ENCODE assay signal across 8 mouse cellular contexts in genomic region chr9:45677236-45677781, GRCm38 (mm10).
DNase-seq lines count a peak whose midpoint lies in the region; ATAC-seq lines count a peak whose summit lies in the region.
"Had no signal": no experiment of that assay in that cellular context is flagged by ENCODE, and none has a peak within 500 bp of the region (broad histone marks: within the 10 kb centered on the region; RNA-seq: fewer than 3 reads in every experiment).

No protein-coding gene starts in this region.

- ATAC-seq in forebrain, embryonic 16.5 days, result peak; percentile 65
- ATAC-seq in hindbrain, embryonic 12.5 days (ENCODE audit: low FRiP score), result peak; percentile 36
- peak; percentile 57 for ATAC-seq in midbrain, embryonic 16.5 days

- H3K9me3 ChIP-seq in forebrain, embryonic 16.5 days (ENCODE audit: control insufficient read depth, low read length), result no peaks in the 10 kb centered on the region
- H3K9me3 ChIP-seq in hindbrain, embryonic 12.5 days (replicated peaks), result no peaks in the 10 kb centered on the region
- H3K9me3 ChIP-seq in midbrain, embryonic 16.5 days (replicated peaks; ENCODE audit: control insufficient read depth, low read length, poor library complexity, severe bottlenecking), result no peaks in the 10 kb centered on the region
- H3K9me3 ChIP-seq: megakaryocyte, embryonic 14.5 days had no signal

- peaks cover 43% of the 10 kb centered on the region for H3K4me1 ChIP-seq in forebrain, embryonic 16.5 days (replicated peaks; ENCODE audit: control insufficient read depth, insufficient read depth, low read length)
- H3K4me1 ChIP-seq in hindbrain, embryonic 12.5 days, result peaks cover 47% of the 10 kb centered on the region
- peaks cover 36% of the 10 kb centered on the region for H3K4me1 ChIP-seq in midbrain, embryonic 16.5 days (ENCODE audit: control insufficient read depth, insufficient read depth, low read length)

- no peaks in the 10 kb centered on the region for H3K36me3 ChIP-seq in forebrain, embryonic 16.5 days (ENCODE audit: control insufficient read depth, insufficient read depth)
- H3K36me3 ChIP-seq in hindbrain, embryonic 12.5 days, result no peaks in the 10 kb centered on the region
- H3K36me3 ChIP-seq in midbrain, embryonic 16.5 days (ENCODE audit: control insufficient read depth, insufficient read depth, low read length), result no peaks in the 10 kb centered on the region

- peak; percentile 31 for DNase-seq in urinary bladder, postnatal 14 days (ENCODE audit: low spot score)
- DNase-seq in urinary bladder, postnatal 25 days (ENCODE audit: low spot score), result no peak
- DNase-seq in left cerebral cortex, postnatal 25 days (ENCODE audit: low spot score in 2 of 2), result peak; percentile 37 to 64
- DNase-seq in thymus, postnatal 25 days, result peak; percentile 14

- no peaks in the 10 kb centered on the region for H3K27me3 ChIP-seq in forebrain, embryonic 16.5 days (replicated peaks; ENCODE audit: control insufficient read depth, insufficient read depth, low read length)
- no peaks in the 10 kb centered on the region for H3K27me3 ChIP-seq in hindbrain, embryonic 12.5 days
- H3K27me3 ChIP-seq in midbrain, embryonic 16.5 days (ENCODE audit: control insufficient read depth, insufficient read depth, low read depth, low read length), result no peaks in the 10 kb centered on the region

- no peak overlapping the region for H3K4me2 ChIP-seq in forebrain, embryonic 16.5 days (ENCODE audit: low read length)
- peak overlapping the region; percentile 27; the same call in 1 of the 2 replicates for H3K4me2 ChIP-seq in hindbrain, embryonic 12.5 days (replicated peaks)
- no peak overlapping the region for H3K4me2 ChIP-seq in midbrain, embryonic 16.5 days (ENCODE audit: low read length)

- H3K27ac ChIP-seq in forebrain, embryonic 16.5 days (ENCODE audit: low read length), result peak overlapping the region; percentile 93
- H3K27ac ChIP-seq in hindbrain, embryonic 12.5 days, result peak overlapping the region; percentile 93
- H3K27ac ChIP-seq in midbrain, embryonic 16.5 days (ENCODE audit: low read length), result peak overlapping the region; percentile 89

- 7% methylated on average over 12 of the region's 12 CpGs for WGBS in forebrain, embryonic 16.5 days
- 22% methylated on average over 12 of the region's 12 CpGs for WGBS in hindbrain, embryonic 12.5 days
- WGBS in midbrain, embryonic 16.5 days, result 15% methylated on average over 12 of the region's 12 CpGs

- no peak overlapping the region for H3K4me3 ChIP-seq in forebrain, embryonic 16.5 days (replicated peaks; ENCODE audit: low read length)
- no peak overlapping the region for H3K4me3 ChIP-seq in hindbrain, embryonic 12.5 days
- H3K4me3 ChIP-seq in midbrain, embryonic 16.5 days (ENCODE audit: low read depth, low read length), result no peak overlapping the region
- H3K4me3 ChIP-seq: megakaryocyte, embryonic 14.5 days had no signal

- 0 out of 2 replicates have a peak overlapping the region, but pooled peaks have one; percentile 10 for H3K9ac ChIP-seq in forebrain, embryonic 16.5 days (replicated peaks; ENCODE audit: low read depth, low read length)
- no peak overlapping the region for H3K9ac ChIP-seq in hindbrain, embryonic 12.5 days
- H3K9ac ChIP-seq in midbrain, embryonic 16.5 days (ENCODE audit: low read depth, low read length), result no peak overlapping the region

- intact Hi-C loops in left cerebral cortex, postnatal 25 days (cut with DNase I), result loop anchor here (5.0 kb wide), 1 partner anchor 70 kb away; no protein-coding TSS in a partner anchor
